ENCODE assay signal across 22 mouse cellular contexts in genomic region chr10:37148016-37148415, GRCm38 (mm10). TPM values are rescaled to one million over a fixed set of nuclear protein-coding genes. Genes with fewer than 3 reads are reported as not detected.
DNase-seq lines count a peak whose midpoint lies in the region; ATAC-seq and TF ChIP-seq lines count a peak whose summit lies in the region.
"Had no signal": no experiment of that assay in that cellular context is flagged by ENCODE, and none has a peak within 500 bp of the region (broad histone marks: within the 10 kb centered on the region; RNA-seq: fewer than 3 reads in every experiment).

No protein-coding gene starts in this region.

- no peak for ATAC-seq in liver, postnatal 0 days
- ATAC-seq: forebrain, embryonic 13.5 days; forebrain, postnatal 0 days; Patski had no signal

- H3K9me3 ChIP-seq in liver, postnatal 0 days (ENCODE audit: low read length), result no peaks in the 10 kb centered on the region
- H3K9me3 ChIP-seq: embryonic facial prominence, embryonic 10.5 days; forebrain, embryonic 13.5 days; heart, embryonic 15.5 days had no signal

- WGBS in liver, adult 2 months, result 43% methylated on average over 3 of the region's 3 CpGs
- 54% methylated on average over 3 of the region's 3 CpGs for WGBS in liver, postnatal 0 days (ENCODE audit: insufficient replicate concordance)

- no peak for TF ChIP-seq POLR2A in liver, adult 2 months (IDR thresholded peaks at IDR 0.05; ENCODE audit: extremely low read depth, insufficient read depth, low read length)

- no peaks in the 10 kb centered on the region for H3K79me2 ChIP-seq in liver, adult 2 months (ENCODE audit: control insufficient read depth, insufficient read depth, low read length)

- TF ChIP-seq EP300 in liver, postnatal 0 days (IDR thresholded peaks at IDR 0.05; ENCODE audit: low read depth), result no peak

- DNase-seq in embryo, embryonic 10.5 days (ENCODE audit: low spot score), result peak; percentile 46
- no peak for DNase-seq in embryo, embryonic 9.5 days (ENCODE audit: extremely low spot score)
- peak; percentile 53 for DNase-seq in liver, adult 2 months (ENCODE audit: extremely low read depth, low read depth, low spot score)
- DNase-seq in liver, postnatal 0 days, result no peak
- peak; percentile 15 for DNase-seq in R1 (ENCODE audit: low read depth, low spot score)
- no peak for DNase-seq in right cerebral cortex, postnatal 14 days
- no peak for DNase-seq in T-cell, adult 2 months (ENCODE audit: low spot score)
- DNase-seq: adrenal gland, adult 8-10 months; adrenal gland, postnatal 36 days; B cell, adult 2 months; cerebellum, adult 2 months; cerebellum, postnatal 10 days; forebrain, postnatal 0 days; gastrocnemius, postnatal 14 days; heart, adult 2 months; heart, postnatal 14 days had no signal

- no peak for TF ChIP-seq CTCF in liver, adult 2 months (IDR thresholded peaks at IDR 0.05; ENCODE audit: low read depth, low read length)
- no peak for TF ChIP-seq CTCF in liver, postnatal 0 days (IDR thresholded peaks at IDR 0.05; ENCODE audit: low read depth)

- no peak overlapping the region for H3K4me3 ChIP-seq in liver, adult 2 months (ENCODE audit: insufficient read depth, low read depth, low read length)
- H3K4me3 ChIP-seq in liver, postnatal 0 days (ENCODE audit: low read depth, low read length), result no peak overlapping the region
- H3K4me3 ChIP-seq: embryonic facial prominence, embryonic 10.5 days; forebrain, embryonic 13.5 days; heart, adult 2 months; heart, embryonic 15.5 days had no signal

- H3K36me3 ChIP-seq in liver, adult 2 months (ENCODE audit: control insufficient read depth, insufficient read depth, low read length), result no peaks in the 10 kb centered on the region
- H3K36me3 ChIP-seq in liver, postnatal 0 days (replicated peaks; ENCODE audit: insufficient read depth, low read length), result no peaks in the 10 kb centered on the region
- H3K36me3 ChIP-seq: embryonic facial prominence, embryonic 10.5 days; heart, embryonic 15.5 days had no signal

- no peak overlapping the region for H3K4me2 ChIP-seq in liver, postnatal 0 days (ENCODE audit: low read depth, low read length)
- H3K4me2 ChIP-seq: forebrain, embryonic 13.5 days; heart, embryonic 11.5 days; heart, embryonic 15.5 days; hindbrain, embryonic 14.5 days had no signal

- no peak overlapping the region for H3K9ac ChIP-seq in liver, adult 2 months (ENCODE audit: low read depth, low read length)
- no peak overlapping the region for H3K9ac ChIP-seq in liver, postnatal 0 days (replicated peaks)
- H3K9ac ChIP-seq: forebrain, embryonic 13.5 days; forebrain, postnatal 0 days; heart, embryonic 15.5 days; hindbrain, embryonic 14.5 days had no signal

- H3K27me3 ChIP-seq in liver, adult 2 months (ENCODE audit: control insufficient read depth, insufficient read depth, low read length), result no peaks in the 10 kb centered on the region
- H3K27me3 ChIP-seq in liver, postnatal 0 days (ENCODE audit: insufficient read depth, low read length), result no peaks in the 10 kb centered on the region
- H3K27me3 ChIP-seq: forebrain, embryonic 13.5 days; heart, embryonic 15.5 days; Patski had no signal

- no peaks in the 10 kb centered on the region; the same call in 1 of the 2 replicates for H3K4me1 ChIP-seq in liver, adult 2 months (ENCODE audit: control insufficient read depth, insufficient read depth, low read length)
- no peaks in the 10 kb centered on the region for H3K4me1 ChIP-seq in liver, postnatal 0 days (ENCODE audit: insufficient read depth)
- H3K4me1 ChIP-seq: embryonic facial prominence, embryonic 10.5 days; forebrain, embryonic 13.5 days; heart, embryonic 15.5 days had no signal

- no peak overlapping the region for H3K27ac ChIP-seq in liver, adult 2 months (replicated peaks; ENCODE audit: insufficient read depth, low read depth, low read length)
- no peak overlapping the region for H3K27ac ChIP-seq in liver, postnatal 0 days (ENCODE audit: low read depth)
- H3K27ac ChIP-seq: embryonic facial prominence, embryonic 10.5 days; forebrain, embryonic 13.5 days; heart, adult 2 months; heart, embryonic 15.5 days; hindbrain, embryonic 14.5 days had no signal

RNA-seq across cellular contexts. Expression of gene Marcks, which starts 9.3 kb away (rescaled TPM):
- total RNA-seq in liver, adult 2 months (2014; rRNA removed), result 8.9 and 10.2 TPM in 2 replicates
- polyA plus RNA-seq in liver, adult 2 months (2012; rRNA removed), result 3.4 and 4.6 TPM in 2 replicates
- 24.8 and 25.3 TPM in 2 replicates for polyA plus RNA-seq in liver, postnatal 0 days (2015; fragmentation: Nextera tagmentation; extraction: Ambion mirVana)

Comparison
In these comparisons a context has a peak if more than half of its experiments do, and no peak if none do; other contexts are left out.
1. DNase-seq: peak in embryo, embryonic 10.5 days (single experiment), liver, adult 2 months (single experiment) and R1 (single experiment); none in embryo, embryonic 9.5 days (single experiment), liver, postnatal 0 days (single experiment), right cerebral cortex, postnatal 14 days (single experiment) and T-cell, adult 2 months (single experiment).